Mouse (Mus musculus) kidney, postnatal 0 days (tissue): ENCODE data around the gene Olfr267. TPM values are rescaled to one million over a fixed set of nuclear protein-coding genes. Genes with fewer than 3 reads are reported as not detected.

ENCODE experiments used
- ATAC-seq: fragments of 200-750 bp; cut with Nextera tagmentation; replicated peaks from 2 replicates; pipeline ENCODE4 v1.8.0; 2017; ENCODE audit warnings: low read depth, moderate number of reproducible peaks, moderate TSS enrichment, moderate library complexity; ENCODE audit not compliant: low FRiP score
- DNase-seq: peaks from one replicate; pipeline ENCODE4 v3.0.0-alpha.2; 2016; ENCODE audit warnings: low spot score
- H3K27ac ChIP-seq: fragments of 300-500 bp; sonication (generic); 2 replicates; pipeline ENCODE4 v1.5.1; 2014; ENCODE audit warnings: mild to moderate bottlenecking
- H3K27me3 ChIP-seq: fragments of 300-500 bp; sonication (generic); 2 replicates; pipeline ENCODE4 v1.6.1; 2014; ENCODE audit warnings: low read length, mixed read lengths; ENCODE audit not compliant: insufficient read depth
- H3K36me3 ChIP-seq: fragments of 300-500 bp; sonication (generic); 2 replicates; pipeline ENCODE4 v1.6.1; 2014; ENCODE audit warnings: low read length, mixed read lengths; ENCODE audit not compliant: insufficient read depth
- H3K4me1 ChIP-seq: fragments of 300-500 bp; sonication (generic); replicated peaks from 2 replicates; pipeline ENCODE4 v1.6.1; 2014; ENCODE audit warnings: antibody characterized with exemption, low read length, mixed read lengths; ENCODE audit not compliant: insufficient read depth
- H3K4me2 ChIP-seq: fragments of 300-500 bp; sonication (generic); 2 replicates; pipeline ENCODE4 v1.6.1; 2014; ENCODE audit warnings: mild to moderate bottlenecking, low read length, moderate library complexity, mixed read lengths
- H3K4me3 ChIP-seq: fragments of 300-500 bp; sonication (generic); replicated peaks from 2 replicates; pipeline ENCODE4 v1.5.1; 2014; ENCODE audit warnings: low read depth, low read length
- H3K9ac ChIP-seq: fragments of 300-500 bp; sonication (generic); 2 replicates; pipeline ENCODE4 v1.6.1; 2014; ENCODE audit warnings: low read depth, low read length
- H3K9me3 ChIP-seq: fragments of 300-500 bp; sonication (generic); replicated peaks from 2 replicates; pipeline ENCODE4 v1.6.1; 2016; ENCODE audit warnings: low read length, inconsistent platforms, mixed read lengths
- CTCF ChIP-seq: IDR thresholded peaks from 2 replicates; pipeline ENCODE4 v1.5.1; 2016; ENCODE audit warnings: antibody characterized with exemption, low read depth, mild to moderate bottlenecking, moderate library complexity
- WGBS: fragments of 180-500 bp; shearing (Covaris S2); extraction: QIAGEN DNeasy Blood & Tissue Kit; methylation state at CpG from one replicate; pipeline ENCODE4 v1.1.7; 2014; 5-methylcytosine and 5-hydroxymethylcytosine counted together
- polyA plus RNA-seq: library from polyadenylated mRNA; unstranded; fragments of >200 nt; fragmentation: Nextera tagmentation; extraction: Ambion mirVana; gene quantifications from 2 replicates; pipeline ENCODE4 v1.2.1, GENCODE M21; 2015

Gene Olfr267
- polyA plus RNA-seq, result not detected in 2 replicates

- ATAC-seq (no peak), DNase-seq (no peak)
- no peaks in the 10 kb centered on the region for H3K4me1 ChIP-seq
- H3K9me3 ChIP-seq, result no peaks in the 10 kb centered on the region
- H3K27ac ChIP-seq, result no peak within 1 kb of the TSS
- no peaks in the 10 kb centered on the region for H3K27me3 ChIP-seq
- H3K36me3 ChIP-seq, result no peaks in the 10 kb centered on the region
- no peak within 1 kb of the TSS for H3K4me2 ChIP-seq
- TF ChIP-seq CTCF, result no peak
- H3K9ac ChIP-seq, result no peak within 1 kb of the TSS
- H3K4me3 ChIP-seq, result no peak within 1 kb of the TSS
These were observed at the start of gene Olfr267 for GRCm38 (mm10) chr4:58787616-58788015. Gene Olfr267 (minus strand): TSS chr4:58787716.

- Histone ChIP-seq H3K4me2 (no peak overlapping the region), H3K27me3 (no peaks in the 10 kb centered on the region), H3K9me3 (no peaks in the 10 kb centered on the region), H3K36me3 (peaks cover 22% of the 10 kb centered on the region), H3K9ac (no peak overlapping the region), H3K4me3 (no peak overlapping the region), H3K27ac (no peak overlapping the region), H3K4me1 (no peaks in the 10 kb centered on the region)
- no peak for TF ChIP-seq CTCF
- ATAC-seq, result no peak
- DNase-seq, result no peak
- WGBS, result 88% methylated on average over 3 of the region's 3 CpGs
These were observed 45.4 kb upstream of the Olfr267 start for GRCm38 (mm10) chr4:58832908-58833307.

GRCm38 (mm10) chr4:58825921-58826320, 38.4 kb upstream of the Olfr267 start:
- ATAC-seq (no peak), DNase-seq (no peak)
- no peaks in the 10 kb centered on the region for H3K9me3 ChIP-seq
- no peak overlapping the region for H3K9ac ChIP-seq
- WGBS, result 81% methylated on average over 4 of the region's 4 CpGs
- TF ChIP-seq CTCF, result no peak
- peaks cover 43% of the 10 kb centered on the region for H3K36me3 ChIP-seq
- no peaks in the 10 kb centered on the region for H3K4me1 ChIP-seq
- H3K27me3 ChIP-seq, result no peaks in the 10 kb centered on the region
- H3K4me2 ChIP-seq, result no peak overlapping the region
- H3K27ac ChIP-seq, result no peak overlapping the region
- no peak overlapping the region for H3K4me3 ChIP-seq

GRCm38 (mm10) chr4:58786659-58787058, 857 bp downstream of the Olfr267 start:
- no peaks in the 10 kb centered on the region for H3K27me3 ChIP-seq
- no peak overlapping the region for H3K27ac ChIP-seq
- H3K4me2 ChIP-seq, result no peak overlapping the region
- no peak overlapping the region for H3K9ac ChIP-seq
- DNase-seq, result no peak
- H3K9me3 ChIP-seq, result no peaks in the 10 kb centered on the region
- no peaks in the 10 kb centered on the region for H3K4me1 ChIP-seq
- no peaks in the 10 kb centered on the region for H3K36me3 ChIP-seq
- H3K4me3 ChIP-seq, result no peak overlapping the region
- TF ChIP-seq CTCF, result no peak
- ATAC-seq, result no peak
- 87% methylated on average over 3 of the region's 3 CpGs for WGBS

- no peaks in the 10 kb centered on the region for H3K9me3 ChIP-seq
- no peak overlapping the region for H3K4me3 ChIP-seq
- no peak overlapping the region for H3K4me2 ChIP-seq
- WGBS, result 84% methylated on average over 3 of the region's 3 CpGs
- H3K36me3 ChIP-seq, result no peaks in the 10 kb centered on the region
- ATAC-seq, result no peak
- H3K27me3 ChIP-seq, result no peaks in the 10 kb centered on the region
- no peak overlapping the region for H3K9ac ChIP-seq
- TF ChIP-seq CTCF, result no peak
- no peaks in the 10 kb centered on the region for H3K4me1 ChIP-seq
- H3K27ac ChIP-seq, result no peak overlapping the region
- peak; percentile 40 for DNase-seq
These were observed 24.1 kb downstream of the Olfr267 start for GRCm38 (mm10) chr4:58763417-58763816.

- Histone ChIP-seq H3K27me3 (no peaks in the 10 kb centered on the region), H3K36me3 (no peaks in the 10 kb centered on the region), H3K4me3 (no peak overlapping the region), H3K4me2 (0 out of 2 replicates have a peak overlapping the region, but pooled peaks have one; percentile 8), H3K4me1 (no peaks in the 10 kb centered on the region), H3K27ac (no peak overlapping the region), H3K9me3 (no peaks in the 10 kb centered on the region), H3K9ac (no peak overlapping the region)
- peak; percentile 82 for TF ChIP-seq CTCF
- DNase-seq (peak; percentile 83), ATAC-seq (no peak)
- WGBS, result 48% methylated on average over 2 of the region's 2 CpGs
These were observed 38.0 kb downstream of the Olfr267 start for GRCm38 (mm10) chr4:58749510-58749909.

- no peak overlapping the region for H3K9ac ChIP-seq
- no peak overlapping the region for H3K27ac ChIP-seq
- DNase-seq (peak; percentile 64), ATAC-seq (no peak; the same call in 1 of the 2 replicates)
- TF ChIP-seq CTCF, result no peak
- H3K4me1 ChIP-seq, result no peaks in the 10 kb centered on the region
- H3K4me3 ChIP-seq, result no peak overlapping the region
- 42% methylated on average over 10 of the region's 10 CpGs for WGBS
- 0 out of 2 replicates have a peak overlapping the region, but pooled peaks have one; percentile 8 for H3K4me2 ChIP-seq
- no peaks in the 10 kb centered on the region for H3K9me3 ChIP-seq
- H3K36me3 ChIP-seq, result no peaks in the 10 kb centered on the region
- H3K27me3 ChIP-seq, result no peaks in the 10 kb centered on the region
These were observed 38.4 kb downstream of the Olfr267 start for GRCm38 (mm10) chr4:58749101-58749500.
